Mouse (Mus musculus) adrenal gland, adult 2 months (tissue): ENCODE data around the gene Rrbp1. TPM values are rescaled to one million over a fixed set of nuclear protein-coding genes. Genes with fewer than 3 reads are reported as not detected.
A peak's percentile ranks its signal among the peaks of the same experiment; 100 is the strongest.

Source experiments
- DNase-seq: peaks from one replicate; pipeline ENCODE4 v3.0.0; 2021
- long read RNA-seq: library from polyadenylated mRNA; stranded (forward); transcript quantifications from one replicate; pipeline ENCODE4 v2.0.0, GENCODE M21; 2021
- polyA plus RNA-seq: library from polyadenylated mRNA; depleted of rRNA; stranded (reverse); fragments of >200 nt; gene quantifications from 2 replicates; pipeline ENCODE4 v1.2.3, GENCODE M21; 2012; rRNA removed
- total RNA-seq, 2 experiments: library from RNA; stranded (reverse); gene quantifications; 2 replicates each; pipeline ENCODE4 v1.2.3; 2021

Gene Rrbp1
- total RNA-seq: 100 to 1,000 TPM; 162 to 193 TPM
- 30.3 and 36.0 TPM in 2 replicates for polyA plus RNA-seq
- long read RNA-seq, full-length matches to known transcripts: 12 of 37 reads
- long read RNA-seq, partial matches to known transcripts: 21 of 37 reads
- long read RNA-seq, other reads (novel, unspliced or antisense): 4 of 37 reads

DNA sequence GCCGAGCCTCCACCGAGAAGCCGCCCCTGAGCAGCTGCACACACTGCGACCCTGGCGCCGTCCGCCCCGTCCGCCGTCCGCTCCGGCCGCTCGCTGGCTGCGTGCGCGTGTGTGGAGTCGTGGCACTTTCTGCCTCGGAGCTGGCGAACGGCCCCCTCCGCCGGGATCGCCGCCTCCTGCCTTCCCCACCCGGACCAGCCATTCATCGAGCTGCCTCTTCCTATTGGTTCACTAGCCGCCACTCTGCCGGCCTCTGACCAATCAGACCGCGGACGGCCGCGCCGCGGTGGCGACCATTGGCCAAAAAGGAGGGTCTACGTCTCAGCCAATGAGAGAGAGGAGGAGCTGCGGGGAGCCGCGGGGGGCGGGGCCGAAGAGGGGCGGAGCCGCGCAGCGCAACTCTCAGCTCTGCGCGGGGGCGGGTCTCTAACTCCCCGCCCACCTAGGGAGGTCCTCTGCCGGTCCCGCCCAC lies at the start of gene Rrbp1:
Gene Rrbp1 (minus strand): TSS at position 184 of the 472 bp plus-strand sequence.
- DNase-seq: peak; percentile 100

DNA sequence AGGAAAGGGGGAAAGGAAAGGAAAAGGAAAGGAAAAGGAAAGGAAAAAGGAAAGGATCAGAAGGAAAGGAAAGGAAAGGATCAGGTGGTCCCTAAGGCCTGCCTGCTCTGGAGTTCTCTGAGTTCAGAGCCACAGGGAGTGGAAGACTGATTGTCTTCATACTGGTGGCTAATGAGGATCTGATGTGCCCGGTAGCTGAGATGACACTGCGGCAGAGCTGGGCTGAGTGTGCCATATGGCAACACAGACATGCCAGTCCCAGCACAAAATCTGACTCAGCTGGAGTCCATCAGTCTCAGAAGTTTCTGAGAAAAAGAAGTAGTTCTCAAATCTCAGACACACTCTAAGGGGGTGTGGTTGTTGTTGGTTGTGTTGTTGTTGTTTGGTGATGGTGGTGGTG lies 46.7 kb upstream of the Rrbp1 start:
- no peak for DNase-seq

DNA sequence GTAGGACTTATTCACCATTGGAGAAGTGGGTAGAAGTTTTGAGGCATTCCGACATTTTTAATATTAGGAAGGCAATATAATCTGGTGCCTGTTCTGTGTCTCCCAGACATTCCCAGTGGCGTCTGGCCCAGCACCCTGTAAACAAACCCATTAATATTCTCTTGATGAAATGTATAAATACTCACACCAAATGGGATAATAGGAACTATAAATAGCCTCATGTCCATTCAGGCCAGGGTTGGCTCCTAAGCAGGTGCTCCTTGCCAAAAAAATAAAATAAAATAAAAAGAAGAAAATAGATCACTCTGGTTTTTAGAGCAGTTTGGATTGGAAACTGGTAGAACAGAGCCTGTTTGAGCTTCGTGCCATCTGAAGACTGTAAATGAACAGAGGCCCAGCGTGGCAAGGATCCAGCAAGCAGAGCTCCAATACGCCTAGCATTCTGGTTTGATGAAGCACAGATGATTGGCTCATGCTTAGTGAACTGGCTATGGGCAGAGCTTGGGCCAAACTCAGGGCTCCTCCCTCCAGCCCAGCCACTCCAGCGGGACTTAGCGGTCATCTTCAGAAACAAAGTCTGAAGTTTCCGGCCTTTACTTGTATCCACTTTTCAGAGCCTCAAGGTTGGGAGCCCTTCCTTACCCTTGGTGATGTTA lies 41.5 kb upstream of the Rrbp1 start:
- peak; percentile 5 for DNase-seq

DNA sequence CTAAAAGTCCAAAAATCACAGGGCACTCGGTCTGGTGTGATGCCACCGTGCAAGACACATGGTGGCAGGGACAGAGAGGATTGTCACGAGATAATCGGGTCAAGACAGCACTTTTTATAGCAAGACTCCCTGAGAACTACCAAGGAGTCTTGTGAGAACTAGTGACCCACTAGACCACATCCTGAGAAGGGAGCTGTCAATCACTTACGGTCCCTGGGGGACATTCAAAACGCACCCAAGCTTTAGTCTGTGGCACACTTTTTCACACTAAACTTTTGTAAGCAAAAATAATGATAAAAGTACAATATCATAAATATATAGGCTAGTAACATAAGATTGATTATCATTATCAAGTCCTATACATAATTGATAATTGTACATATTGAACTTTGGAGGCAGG lies 39.8 kb upstream of the Rrbp1 start:
- DNase-seq: no peak

DNA sequence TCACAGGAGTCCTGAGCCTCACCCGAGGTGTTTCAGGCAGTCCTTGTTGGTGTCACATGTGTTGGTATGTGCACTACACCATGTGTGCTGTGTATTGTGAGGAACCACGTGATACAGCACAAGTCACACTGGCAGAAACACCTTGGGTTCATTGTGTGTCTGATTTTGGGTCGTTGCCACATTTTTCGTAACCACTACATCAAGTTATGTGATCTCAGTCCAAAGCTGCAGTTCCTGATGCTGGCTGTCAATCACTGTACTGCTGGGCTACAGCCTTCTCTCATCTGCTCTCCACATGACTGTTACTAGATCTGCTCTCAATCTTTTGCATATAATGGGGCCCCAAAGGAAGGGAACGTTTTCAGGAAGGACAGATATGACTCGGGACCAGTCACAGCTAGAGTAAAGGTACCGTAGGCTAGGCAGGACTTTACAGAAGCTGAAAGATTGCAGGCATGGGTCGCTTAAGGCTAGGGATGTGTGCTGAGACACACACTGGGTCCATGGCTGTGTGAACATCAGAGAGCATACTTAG lies 39.1 kb upstream of the Rrbp1 start:
- no peak for DNase-seq

DNA sequence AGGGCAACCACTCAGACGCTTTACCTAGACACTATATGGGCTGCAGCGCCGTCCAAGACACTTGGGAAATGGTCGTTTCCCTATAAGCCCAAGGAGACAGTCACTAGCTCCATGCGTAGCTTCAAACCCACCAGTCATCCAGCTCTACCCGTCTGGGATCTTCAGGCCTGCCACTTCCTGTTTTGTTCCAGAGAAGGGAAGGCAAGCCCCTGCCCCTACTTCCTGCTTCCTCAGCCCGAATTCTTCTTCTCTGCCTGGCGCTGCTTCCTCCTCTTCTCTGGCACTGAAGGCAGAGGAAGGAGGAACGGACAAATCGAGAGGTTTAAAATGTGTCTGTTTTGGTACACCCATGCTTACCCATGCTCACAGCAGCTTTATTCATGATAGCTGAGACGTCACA lies 35.9 kb upstream of the Rrbp1 start:
- DNase-seq: no peak

DNA sequence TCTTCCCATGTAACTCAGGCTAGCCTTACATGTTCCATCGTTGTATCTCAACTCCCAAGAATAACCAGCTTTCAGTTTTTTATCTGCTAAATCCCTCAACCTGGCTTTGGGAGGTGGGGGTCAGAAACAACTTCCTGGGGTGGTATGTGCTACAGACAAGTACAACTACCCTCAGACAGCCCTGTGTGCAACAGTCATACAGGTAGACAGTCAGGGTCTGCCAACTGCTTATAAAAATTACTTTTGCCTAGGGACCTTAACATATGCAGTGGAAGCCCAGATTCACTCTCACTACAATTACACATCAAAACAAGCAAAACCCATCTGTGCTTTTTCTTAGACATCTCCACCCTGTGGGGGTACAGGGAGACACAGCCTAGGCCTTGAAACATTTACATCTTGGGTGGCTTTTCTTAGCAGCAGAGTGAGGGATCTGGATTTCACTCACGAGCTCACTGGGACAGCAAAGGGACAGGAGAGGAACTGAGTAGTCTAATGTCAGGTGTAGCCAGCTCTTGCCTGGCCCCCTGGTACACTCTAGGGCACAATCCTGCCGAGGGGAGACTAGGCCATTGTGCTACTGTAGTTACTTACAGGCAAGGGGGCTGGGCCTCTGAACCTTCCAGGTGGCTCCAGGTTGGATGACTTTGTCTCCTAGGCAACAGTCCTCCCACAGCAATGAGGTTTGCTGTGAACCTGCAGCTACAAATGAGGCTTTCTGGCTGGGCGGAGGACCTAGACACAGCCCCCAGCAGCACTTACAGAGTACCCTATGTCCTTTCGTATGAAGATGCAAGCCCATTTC lies 34.9 kb upstream of the Rrbp1 start:
- DNase-seq: no peak

DNA sequence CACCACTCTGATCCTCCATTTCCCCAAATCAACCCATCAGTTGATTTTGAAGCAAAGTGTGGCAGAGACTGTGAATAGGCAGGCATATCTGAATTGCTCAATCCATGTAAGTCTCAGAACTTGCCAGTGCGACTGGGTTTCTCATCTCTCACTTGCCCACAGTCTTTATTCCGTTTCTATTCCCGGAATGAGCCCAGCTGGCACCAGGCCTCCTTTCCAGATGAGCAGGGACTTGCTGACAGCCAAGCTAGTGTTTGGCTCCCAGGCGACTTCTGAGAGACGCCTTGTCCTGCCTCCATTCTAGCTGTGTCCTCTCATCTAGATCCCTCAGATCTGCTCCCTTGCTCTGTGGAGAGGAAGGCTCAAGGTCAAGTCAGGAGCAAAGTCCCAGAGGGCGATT lies 33.7 kb upstream of the Rrbp1 start:
- peak; percentile 18 for DNase-seq

DNA sequence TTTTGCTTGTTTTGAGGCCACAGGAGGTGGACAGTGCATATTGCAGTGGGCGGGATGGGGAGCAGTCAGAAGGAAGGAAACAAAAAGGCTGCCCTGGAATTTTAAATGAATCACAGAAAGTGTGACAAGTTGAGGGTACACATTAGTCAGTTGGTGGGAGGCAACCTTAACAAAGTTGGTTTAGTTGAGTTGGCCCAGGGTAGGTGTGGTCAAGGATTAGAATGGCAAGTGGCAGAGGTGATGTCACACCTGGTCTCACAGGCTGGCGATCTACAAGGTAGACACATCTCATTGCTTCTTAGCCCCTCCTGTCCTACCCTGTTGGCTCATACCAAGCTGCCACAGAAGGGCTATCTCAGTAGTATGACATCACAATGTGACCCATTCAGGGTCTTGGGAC lies 21.6 kb upstream of the Rrbp1 start, which contains the start of gene Banf2:
Gene Banf2 (plus strand): TSS at position 396 of the 400 bp plus-strand sequence.
- DNase-seq: no peak

DNA sequence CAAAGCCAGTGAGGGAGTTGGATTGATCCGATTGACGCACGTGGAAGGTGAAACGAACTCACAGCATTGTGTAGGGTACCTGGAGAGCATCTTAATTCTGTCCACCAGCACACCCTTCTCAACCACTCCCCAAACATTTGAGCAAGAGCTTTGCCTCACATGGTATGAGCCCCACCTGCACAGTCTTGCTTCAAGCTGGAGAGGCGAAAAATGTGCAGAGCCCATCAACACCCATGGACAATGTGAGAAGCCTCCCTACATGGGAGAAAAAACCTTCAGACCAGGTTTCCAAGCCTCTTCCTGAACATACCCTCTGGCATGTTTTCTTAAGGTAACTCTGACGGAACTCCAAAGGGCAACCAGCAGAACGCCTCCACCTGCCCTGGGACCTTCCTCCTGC lies 19.7 kb upstream of the Rrbp1 start:
- DNase-seq: no peak

DNA sequence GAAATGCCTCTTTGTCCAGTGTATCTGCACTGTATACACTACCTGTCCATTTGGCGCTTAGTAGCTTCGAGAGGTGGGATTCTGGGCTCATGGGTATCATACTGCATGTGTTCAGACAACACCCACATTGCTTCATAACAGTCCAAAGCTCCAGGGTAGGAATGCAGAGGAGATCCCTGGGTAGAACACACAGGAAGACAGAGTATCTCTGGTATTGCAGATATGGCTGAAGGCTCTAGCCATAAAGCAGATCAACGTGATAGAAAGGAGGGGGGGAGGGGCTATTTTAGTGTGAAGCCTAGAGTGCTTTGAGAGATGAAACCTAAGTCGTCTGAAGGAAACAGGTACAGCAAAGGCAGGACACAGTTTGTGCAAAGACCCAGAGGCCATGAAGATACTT lies 15.4 kb upstream of the Rrbp1 start:
- no peak for DNase-seq

DNA sequence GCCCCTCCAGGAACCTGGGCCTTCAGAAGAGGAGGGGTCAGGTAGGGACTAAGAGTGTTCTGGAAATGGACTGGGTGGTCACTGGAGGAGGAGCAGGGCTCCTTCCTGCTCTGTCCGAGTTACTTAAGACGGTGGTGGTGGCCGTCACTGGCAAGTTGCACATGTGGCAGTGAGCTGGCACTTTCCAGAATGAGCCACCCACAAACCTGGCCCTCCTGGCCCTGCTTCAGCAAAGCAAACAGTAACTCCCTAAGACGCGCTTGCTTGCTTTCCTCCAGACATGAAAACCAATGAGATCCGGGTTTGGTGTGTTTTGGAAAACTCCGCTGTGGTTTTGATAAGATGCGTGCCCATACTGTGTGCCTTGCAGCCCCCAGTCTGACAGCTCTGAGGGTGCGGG lies 14.3 kb upstream of the Rrbp1 start:
- DNase-seq: no peak

DNA sequence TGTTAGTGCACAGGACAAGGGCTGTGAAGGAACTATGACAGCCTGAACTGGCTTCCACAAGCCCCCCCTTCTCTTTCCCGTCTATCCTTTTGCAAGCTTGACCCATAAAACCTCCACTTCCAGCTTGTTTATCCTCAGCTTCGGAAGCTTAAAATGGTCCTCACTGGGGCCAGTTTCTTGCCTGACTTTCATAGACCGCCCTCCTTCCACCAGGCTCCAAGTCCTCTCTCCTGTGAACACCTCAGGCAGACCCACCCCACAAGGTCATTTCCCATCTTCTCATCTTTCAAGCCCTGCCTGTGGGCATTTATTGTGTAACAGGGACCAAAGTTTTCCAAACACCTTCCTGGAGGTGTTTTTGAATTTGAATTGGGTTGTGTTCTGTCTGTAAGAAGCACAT lies 11.4 kb upstream of the Rrbp1 start:
- no peak for DNase-seq

DNA sequence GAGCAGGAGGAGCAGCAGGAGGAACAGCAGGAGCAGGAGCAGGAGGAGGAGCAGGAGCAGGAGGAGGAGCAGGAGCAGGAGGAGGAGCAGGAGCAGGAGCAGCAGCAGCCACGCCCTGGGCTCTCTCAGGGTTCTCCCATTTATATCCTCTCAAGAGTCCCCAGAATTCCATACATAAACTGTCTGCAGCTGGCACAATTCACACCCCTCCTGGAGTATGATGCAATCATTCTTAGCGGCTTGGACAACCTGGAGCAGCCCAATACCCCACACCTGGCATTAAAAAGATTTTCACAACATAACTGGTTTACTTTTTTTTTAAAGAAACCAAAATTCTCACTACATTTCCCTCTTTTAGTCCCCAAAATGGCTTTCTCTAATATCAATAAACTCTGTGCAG lies 8.9 kb upstream of the Rrbp1 start:
- DNase-seq: no peak

DNA sequence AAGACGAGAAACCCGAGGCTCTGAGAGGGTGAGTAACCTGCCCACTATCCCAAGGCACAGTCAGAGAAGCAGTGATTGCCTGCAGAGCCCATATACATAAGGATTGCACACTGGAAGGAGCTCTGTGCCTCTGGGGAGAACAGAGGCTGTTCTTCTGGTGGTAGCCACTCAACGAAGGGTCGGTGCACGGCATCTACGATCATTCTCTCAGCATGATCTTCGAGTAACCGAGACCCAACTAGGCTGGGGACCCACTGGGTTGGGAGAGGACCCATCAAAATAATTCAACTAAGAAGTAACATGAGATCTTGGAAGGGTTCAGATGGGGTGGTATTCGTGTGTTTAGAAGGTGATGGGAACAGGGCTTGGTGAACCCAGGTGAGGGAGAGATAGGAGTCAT lies 4.8 kb upstream of the Rrbp1 start:
- no peak for DNase-seq

DNA sequence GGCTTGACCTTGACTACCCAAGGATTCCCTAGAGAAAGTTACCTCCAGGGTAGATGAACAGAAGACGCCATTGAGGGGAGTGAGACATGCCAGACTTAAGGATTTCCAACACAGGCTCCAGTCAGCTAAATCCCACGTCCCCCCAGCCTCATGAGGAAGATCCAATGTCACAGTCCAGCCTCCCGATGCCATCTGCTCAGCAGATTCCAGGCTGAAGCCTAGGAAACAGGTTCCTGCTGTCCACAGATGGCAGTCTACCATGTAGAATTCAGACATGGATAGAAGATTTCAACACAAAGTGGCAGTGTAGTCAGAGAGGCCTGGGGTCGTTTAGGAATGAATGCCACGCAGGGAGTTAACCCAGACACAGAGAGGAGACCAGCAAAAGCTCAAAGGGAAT lies 3.4 kb upstream of the Rrbp1 start:
- no peak for DNase-seq

DNA sequence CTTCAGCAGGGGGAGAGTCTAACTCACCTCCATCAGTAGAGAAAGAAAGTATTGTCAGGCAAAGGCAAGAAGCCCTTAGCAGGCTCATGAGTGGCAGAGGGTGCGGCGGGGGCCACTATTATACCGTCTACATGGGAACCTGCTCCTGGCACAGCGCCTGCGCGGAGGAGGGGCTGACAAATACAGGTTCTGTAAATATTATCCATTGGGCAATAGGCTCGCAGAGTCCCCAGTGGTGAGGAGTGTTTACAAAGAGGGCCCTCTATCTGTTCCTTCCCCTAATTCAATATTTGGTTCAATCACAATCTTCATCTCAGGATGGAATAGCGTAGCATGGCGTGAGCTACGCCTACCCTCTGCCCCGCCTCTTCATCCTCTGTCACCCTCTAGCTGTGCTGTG lies 3.0 kb upstream of the Rrbp1 start:
- DNase-seq: no peak

DNA sequence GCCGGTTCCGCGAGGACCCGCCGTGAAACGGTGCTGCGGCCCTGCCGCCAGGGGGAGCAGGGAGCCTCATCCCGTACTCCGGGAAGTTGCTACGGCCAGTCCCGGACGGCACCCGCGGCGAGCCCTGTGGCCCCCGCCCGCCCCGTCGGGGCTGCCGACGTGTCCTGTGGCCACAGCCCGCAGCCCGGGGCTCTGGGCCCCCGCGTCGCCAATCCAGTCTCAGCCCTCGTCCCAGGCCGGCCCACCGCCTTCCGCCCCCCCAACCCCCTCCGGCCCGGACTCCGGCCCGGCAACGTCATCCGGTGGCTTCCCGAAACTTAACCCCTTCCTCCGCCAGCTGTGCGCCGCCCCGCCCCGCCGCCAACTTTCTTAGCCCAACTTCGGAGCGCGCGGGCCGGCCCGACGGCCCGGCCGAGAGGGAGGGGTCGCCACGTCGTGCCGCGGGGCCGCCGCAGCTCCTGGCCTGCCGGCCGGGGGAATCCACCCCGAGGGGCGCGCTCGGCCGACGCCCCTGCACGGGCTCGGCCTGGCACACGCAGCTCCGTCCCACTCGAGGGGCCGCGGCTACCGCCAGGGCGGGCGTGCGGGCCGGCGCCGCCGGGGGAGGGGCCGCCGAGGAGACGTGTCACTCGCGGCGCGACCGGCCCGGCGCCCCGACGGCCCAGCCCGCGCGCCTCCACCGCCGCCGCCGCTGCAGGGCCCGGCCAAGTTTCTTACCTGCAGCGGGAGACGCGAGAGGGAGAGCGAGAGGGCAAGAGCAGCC lies 600 bp downstream of the Rrbp1 start:
- peak; percentile 92 for DNase-seq

DNA sequence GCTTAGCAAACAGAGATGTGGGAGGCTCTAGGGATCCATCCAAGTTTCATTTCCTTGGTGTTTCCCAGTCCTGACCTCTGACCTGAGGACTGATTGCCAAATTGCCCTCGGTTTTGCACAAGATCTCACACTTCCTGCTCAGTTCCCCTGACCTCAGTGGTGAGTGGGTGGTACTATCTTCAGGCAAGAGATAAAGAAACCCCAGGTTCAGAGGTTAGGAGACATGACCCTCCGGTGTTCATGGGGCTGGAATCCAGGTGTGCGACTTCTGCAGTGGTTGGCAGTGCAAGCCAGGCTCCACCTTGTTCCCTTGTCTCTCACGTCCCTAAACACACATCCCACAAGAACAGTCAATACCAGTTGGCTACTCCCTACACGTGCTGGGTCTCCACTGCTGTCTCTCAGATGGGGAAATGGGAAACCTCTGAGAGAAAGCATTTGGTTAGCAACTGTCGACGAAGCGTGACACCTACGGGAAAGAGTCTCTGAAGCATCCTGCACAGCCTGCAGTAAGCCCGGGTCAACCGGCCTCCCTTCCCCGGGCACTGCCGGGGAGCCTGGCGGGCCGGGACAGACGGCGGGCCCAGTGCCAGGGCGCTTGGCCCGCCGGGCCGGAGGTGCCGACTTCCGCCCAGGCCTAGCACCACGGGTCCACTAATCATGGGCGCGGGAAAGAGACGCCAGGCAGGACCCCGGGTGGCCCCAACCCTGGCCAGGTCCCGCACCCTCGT lies 1.3 kb downstream of the Rrbp1 start:
- peak; percentile 82 for DNase-seq

DNA sequence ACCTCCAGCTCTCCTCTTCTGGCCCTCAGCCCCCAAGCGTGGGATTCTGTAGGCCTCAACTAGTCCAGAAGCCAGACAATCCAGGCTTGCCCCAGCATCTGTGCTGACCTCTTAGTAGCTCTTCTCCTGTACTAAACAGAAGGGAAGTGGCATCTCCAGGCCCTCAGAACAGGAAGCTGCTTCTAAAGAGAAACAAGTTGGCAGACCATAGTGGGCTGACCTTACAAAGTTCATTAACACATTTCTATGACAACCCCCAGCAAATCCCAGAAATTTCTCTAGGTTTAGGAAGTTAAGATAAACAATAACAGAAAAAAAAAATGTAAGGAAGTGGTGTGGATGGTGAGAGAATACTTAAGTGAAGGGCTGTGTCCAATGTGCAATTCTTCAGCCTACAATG lies 2.0 kb downstream of the Rrbp1 start:
- DNase-seq: no peak

DNA sequence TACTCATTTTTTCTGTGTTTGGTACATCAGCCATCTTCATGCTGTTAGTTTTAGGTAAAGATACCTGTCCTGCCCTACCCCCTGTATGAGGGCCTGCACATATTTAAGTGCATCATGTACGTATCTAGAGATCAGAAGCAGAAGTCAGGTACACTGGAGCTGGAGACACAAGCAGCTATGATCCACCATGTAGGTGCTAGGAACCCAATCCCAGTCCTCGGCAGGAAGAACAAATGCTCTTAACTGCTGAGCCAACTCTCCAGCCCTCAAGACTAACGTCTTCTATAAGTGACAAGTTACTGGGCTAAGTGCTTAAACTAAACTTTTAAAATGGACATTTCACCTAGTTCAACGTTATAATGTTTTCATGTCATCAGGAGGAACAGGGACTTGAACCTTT lies 3.9 kb downstream of the Rrbp1 start:
- no peak for DNase-seq

DNA sequence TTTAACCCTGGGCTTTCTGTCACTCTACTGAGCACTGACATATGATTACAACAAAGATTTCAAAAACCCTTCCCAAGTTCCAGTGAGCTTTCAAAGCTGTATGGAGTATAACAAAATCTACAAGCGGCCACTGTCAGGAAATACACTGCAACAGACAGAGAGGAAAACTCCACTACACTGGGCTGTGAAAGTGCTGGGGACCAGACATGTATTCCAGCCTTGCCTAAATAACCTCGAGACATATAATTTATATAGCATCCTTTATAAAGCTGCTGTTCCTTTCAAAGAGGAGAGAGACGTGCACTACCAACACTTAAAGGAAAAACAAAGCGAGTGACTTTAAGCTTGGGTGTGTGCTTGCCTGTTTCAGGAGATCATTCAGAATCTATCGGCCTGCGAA lies 4.4 kb downstream of the Rrbp1 start:
- DNase-seq: no peak
